Mouse (Mus musculus) E14TG2a.4 (cell line): Measurements from ENCODE around the gene Aadacl2.

Experiments
- H3K27me3 ChIP-seq: 2 replicates; pipeline ENCODE4 v1.6.1; 2014; ENCODE audit warnings: low read length, control low read depth; ENCODE audit not compliant: insufficient read depth
- H3K36me3 ChIP-seq: 2 replicates; pipeline ENCODE4 v1.6.1; 2014; ENCODE audit warnings: low read length, control low read depth; ENCODE audit not compliant: insufficient read depth
- H3K4me1 ChIP-seq: replicated peaks from 2 replicates; pipeline ENCODE4 v1.6.1; 2014; ENCODE audit warnings: low read depth, low read length, control low read depth
- H3K4me3 ChIP-seq: replicated peaks from 2 replicates; pipeline ENCODE4 v1.5.1; 2014; ENCODE audit warnings: mild to moderate bottlenecking, low read length
- H3K9me3 ChIP-seq: 2 replicates; pipeline ENCODE4 v1.6.1; 2014; ENCODE audit warnings: low read length, control low read depth
- CTCF ChIP-seq: conservative IDR thresholded peaks from 2 replicates; pipeline ENCODE4 v1.5.1; 2014; ENCODE audit warnings: low read length
- NANOG ChIP-seq: IDR thresholded peaks from 2 replicates; pipeline ENCODE4 v1.6.1; 2014; ENCODE audit warnings: borderline replicate concordance, low read length, mixed read lengths
- POU5F1 ChIP-seq: IDR thresholded peaks from 2 replicates; pipeline ENCODE4 v1.6.1; 2014; ENCODE audit warnings: low read length, borderline replicate concordance

Gene Aadacl2

DNA sequence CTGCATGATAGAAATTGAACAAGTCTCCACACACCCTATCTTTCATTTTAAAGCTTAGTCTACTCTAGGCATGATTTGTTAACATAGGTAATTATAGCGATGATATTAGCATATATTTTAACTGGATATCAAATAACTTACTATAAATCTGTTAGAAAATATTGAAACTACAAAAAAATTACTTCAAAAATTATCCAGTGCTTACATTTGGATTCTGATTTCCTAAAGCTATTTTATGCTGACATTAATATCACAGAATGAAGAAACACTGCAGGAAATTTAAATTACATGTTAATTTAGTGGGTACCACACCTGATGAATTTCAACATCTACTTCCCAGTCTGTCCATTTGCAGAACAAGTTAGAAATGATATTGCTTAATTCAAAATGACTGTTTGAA, at the start of gene Aadacl2:
Aadacl2 (plus strand) TSS at position 301 of the 400 bp plus-strand sequence.
- no peak within 1 kb of the TSS for H3K4me3 ChIP-seq
- no peaks in the 10 kb centered on the region for H3K4me1 ChIP-seq
- no peak for TF ChIP-seq CTCF
- no peak for TF ChIP-seq NANOG
- TF ChIP-seq POU5F1: no peak
- H3K9me3 ChIP-seq: no peaks in the 10 kb centered on the region
- no peaks in the 10 kb centered on the region for H3K27me3 ChIP-seq
- no peaks in the 10 kb centered on the region for H3K36me3 ChIP-seq

- no peak for TF ChIP-seq NANOG
- no peak for TF ChIP-seq CTCF
- TF ChIP-seq POU5F1: no peak
Measured at GRCm38 (mm10) chr3:59970891-59971290, 35.7 kb upstream of the Aadacl2 start.

GRCm38 (mm10) chr3:59974591-59974990, 32.0 kb upstream of the Aadacl2 start:
- TF ChIP-seq CTCF (no peak), POU5F1 (no peak), NANOG (no peak)
- H3K27me3 ChIP-seq: no peaks in the 10 kb centered on the region
- H3K4me1 ChIP-seq: no peaks in the 10 kb centered on the region
- H3K4me3 ChIP-seq: no peak overlapping the region
- no peaks in the 10 kb centered on the region for H3K36me3 ChIP-seq
- no peaks in the 10 kb centered on the region for H3K9me3 ChIP-seq

More at GRCm38 (mm10) chr3:59970891-59971290, 35.7 kb upstream of the Aadacl2 start:
- Histone ChIP-seq H3K9me3 (peaks cover 17% of the 10 kb centered on the region), H3K4me1 (no peaks in the 10 kb centered on the region), H3K27me3 (no peaks in the 10 kb centered on the region), H3K4me3 (no peak overlapping the region), H3K36me3 (no peaks in the 10 kb centered on the region)

GRCm38 (mm10) chr3:60003622-60004021, 2.9 kb upstream of the Aadacl2 start:
- Histone ChIP-seq H3K27me3 (no peaks in the 10 kb centered on the region), H3K9me3 (peaks cover 3% of the 10 kb centered on the region), H3K4me3 (no peak overlapping the region), H3K4me1 (no peaks in the 10 kb centered on the region), H3K36me3 (no peaks in the 10 kb centered on the region)
- no peak for TF ChIP-seq CTCF
- TF ChIP-seq POU5F1: no peak
- TF ChIP-seq NANOG: no peak

DNA sequence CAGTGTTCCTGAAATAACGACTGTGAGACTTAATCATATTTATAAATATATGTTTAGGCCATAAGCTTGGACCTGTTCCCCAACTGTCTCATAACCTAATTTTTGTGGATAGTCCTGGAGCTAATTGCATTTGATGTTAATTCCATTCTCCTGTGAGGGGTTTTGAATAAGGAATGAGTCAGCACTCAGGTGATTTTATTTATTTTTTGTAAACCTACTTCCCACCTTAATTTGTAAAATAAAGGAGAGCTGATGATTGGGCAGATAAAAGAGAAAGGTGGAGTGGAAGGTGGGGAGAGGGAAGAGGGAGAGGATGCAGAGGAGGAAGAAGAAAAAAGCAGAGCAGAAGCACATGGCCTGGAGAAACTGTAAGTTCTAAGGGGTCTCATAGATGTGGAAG, 18.9 kb downstream of the Aadacl2 start, which contains the start of gene Aadac:
Aadac (plus strand) TSS at position 301 of the 400 bp plus-strand sequence.
- no peaks in the 10 kb centered on the region for H3K27me3 ChIP-seq
- no peak within 1 kb of the TSS for H3K4me3 ChIP-seq
- no peak for TF ChIP-seq CTCF
- TF ChIP-seq POU5F1: no peak
- TF ChIP-seq NANOG: no peak
- H3K4me1 ChIP-seq: no peaks in the 10 kb centered on the region
- H3K9me3 ChIP-seq: no peaks in the 10 kb centered on the region
- no peaks in the 10 kb centered on the region for H3K36me3 ChIP-seq

DNA sequence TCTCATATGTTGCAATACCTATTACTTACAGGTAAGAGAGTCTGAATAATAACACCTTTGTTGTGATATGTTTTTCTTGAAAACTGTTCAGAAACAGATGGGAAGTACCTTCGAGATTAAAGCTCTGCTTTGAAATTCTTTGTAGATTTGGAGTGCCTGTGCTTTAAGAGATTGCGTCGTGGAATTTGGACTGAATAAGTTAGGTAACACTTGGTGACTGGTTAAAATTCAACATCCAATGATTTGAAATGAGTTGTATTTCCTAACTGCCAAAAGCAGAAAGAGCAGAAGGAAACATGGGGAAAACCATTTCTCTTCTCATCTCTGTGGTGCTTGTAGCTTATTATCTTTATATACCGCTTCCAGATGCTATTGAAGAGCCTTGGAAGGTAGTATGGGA, 25.0 kb downstream of the Aadacl2 start:
- no peaks in the 10 kb centered on the region for H3K36me3 ChIP-seq
- no peak for TF ChIP-seq NANOG
- TF ChIP-seq POU5F1: no peak
- no peak for TF ChIP-seq CTCF
- no peaks in the 10 kb centered on the region for H3K9me3 ChIP-seq
- H3K4me3 ChIP-seq: no peak overlapping the region
- no peaks in the 10 kb centered on the region for H3K27me3 ChIP-seq
- H3K4me1 ChIP-seq: no peaks in the 10 kb centered on the region

DNA sequence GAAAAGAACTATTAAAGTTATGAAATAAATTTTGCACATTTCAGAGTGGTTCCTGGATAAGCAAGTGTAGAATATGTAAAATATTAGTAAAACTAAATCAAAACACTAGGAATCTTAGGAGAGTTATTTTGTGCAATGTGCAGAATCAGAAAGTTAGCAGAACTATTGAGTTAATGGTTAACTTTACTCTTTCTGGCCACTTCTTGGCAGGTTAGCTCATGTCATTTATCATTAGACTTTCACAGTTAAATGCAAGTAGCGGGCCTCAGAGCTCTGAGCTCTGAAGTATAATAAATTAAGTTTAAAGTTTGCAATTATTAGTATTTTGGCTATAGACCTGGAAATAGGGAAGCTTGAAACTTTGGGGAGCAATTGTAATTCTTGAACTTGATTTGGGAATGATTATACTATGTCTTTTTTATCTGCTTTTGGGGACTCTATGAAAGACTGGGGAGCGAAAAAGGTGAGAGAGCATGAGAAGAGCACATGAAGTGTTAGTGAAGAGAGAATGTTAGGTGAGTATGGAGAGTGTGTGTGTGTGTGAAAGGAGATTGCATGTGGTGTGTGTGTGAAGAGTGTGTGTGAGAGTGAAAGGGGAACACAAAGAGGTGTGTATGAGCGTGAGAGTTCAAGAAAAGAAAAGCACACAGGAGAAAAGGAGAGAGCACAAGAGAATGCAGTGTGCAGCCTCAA, 39.8 kb downstream of the Aadacl2 start:
- no peaks in the 10 kb centered on the region for H3K27me3 ChIP-seq
- no peaks in the 10 kb centered on the region for H3K4me1 ChIP-seq
- no peaks in the 10 kb centered on the region for H3K9me3 ChIP-seq
- TF ChIP-seq POU5F1: no peak
- TF ChIP-seq NANOG: no peak
- no peak for TF ChIP-seq CTCF
- H3K36me3 ChIP-seq: no peaks in the 10 kb centered on the region
- H3K4me3 ChIP-seq: no peak overlapping the region

DNA sequence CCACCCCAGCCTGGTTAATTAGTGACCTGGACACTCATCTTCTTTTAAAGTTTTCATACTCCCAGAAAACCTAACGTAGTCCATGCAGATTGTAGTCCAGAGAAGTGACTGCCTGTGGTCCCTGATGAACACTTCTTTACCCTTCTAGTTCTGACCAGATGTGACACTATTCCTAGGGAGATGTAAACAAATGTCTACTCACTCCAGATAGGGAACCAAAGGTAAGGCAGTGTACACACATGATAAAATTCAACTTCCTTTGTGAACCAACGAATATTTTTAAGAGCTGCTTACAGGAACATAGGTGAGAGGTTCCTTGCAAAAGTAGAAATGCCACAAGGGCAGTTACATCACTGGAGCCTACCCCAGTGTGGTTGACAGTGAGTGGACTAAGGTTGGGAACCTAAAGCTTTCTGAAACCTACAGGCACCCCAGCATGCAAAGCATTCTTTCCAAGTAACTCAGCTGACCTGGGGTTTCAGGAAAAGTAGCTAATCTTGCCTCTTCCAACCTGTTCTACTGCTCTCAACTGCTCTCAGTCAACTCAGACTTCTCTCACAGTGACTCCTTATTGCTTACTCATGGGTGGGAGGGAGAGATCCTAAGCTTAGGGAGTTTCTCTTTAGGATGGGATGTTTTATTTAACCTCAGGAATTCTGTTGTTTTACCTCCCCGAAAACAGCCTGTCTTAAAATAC, 46.8 kb downstream of the Aadacl2 start:
- Histone ChIP-seq H3K36me3 (no peaks in the 10 kb centered on the region), H3K4me1 (no peaks in the 10 kb centered on the region), H3K9me3 (no peaks in the 10 kb centered on the region), H3K4me3 (no peak overlapping the region), H3K27me3 (no peaks in the 10 kb centered on the region)
- TF ChIP-seq NANOG: no peak
- TF ChIP-seq CTCF: no peak
- no peak for TF ChIP-seq POU5F1

GRCm38 (mm10) chr3:60053931-60054330, 47.4 kb downstream of the Aadacl2 start:
- Histone ChIP-seq H3K36me3 (no peaks in the 10 kb centered on the region), H3K4me3 (no peak overlapping the region), H3K4me1 (no peaks in the 10 kb centered on the region), H3K9me3 (no peaks in the 10 kb centered on the region), H3K27me3 (no peaks in the 10 kb centered on the region)
- TF ChIP-seq POU5F1 (no peak), CTCF (no peak), NANOG (no peak)
